Mouse (Mus musculus): ENCODE data around the gene Det1.
A peak's percentile ranks its signal among the peaks of the same experiment; 100 is the strongest.

Det1 gene

DNA sequence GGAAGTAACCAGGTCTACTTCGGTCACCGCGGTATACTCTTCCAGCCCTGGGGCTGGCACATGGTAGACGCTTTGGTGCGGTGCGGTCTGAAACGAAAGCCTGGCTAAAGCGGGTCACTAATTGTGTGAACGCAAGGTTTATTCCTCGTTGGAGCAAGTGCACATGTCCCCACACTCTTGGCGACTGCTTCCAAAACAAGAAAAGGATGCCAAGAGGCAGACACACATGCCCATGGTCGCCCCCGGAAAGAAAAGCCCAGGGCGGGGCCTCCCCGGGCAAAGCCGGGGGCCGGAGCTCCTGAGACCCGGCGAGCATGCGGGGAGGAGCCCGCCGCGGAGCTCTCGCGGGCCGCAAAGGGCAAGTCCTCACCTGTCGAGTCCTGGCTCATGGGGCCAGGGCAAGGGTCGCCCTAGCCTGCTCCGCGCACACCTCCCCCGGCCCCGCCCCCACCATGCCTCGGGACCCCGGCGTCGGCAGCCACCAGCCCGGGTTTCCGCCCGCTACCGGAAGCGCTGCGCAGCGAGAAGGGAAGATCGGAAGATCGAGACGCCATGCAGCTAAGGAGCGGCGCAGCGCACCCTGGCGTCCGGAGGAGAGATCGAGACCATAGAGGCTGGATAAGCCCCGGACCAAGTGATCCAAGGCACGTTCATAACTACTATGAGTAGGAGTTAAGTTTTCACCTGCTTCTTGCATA, at the start of gene Det1:
Det1 (minus strand) TSS at position 527 of the 698 bp plus-strand sequence.
- DNase-seq (ENCODE audit: low read depth, low spot score): peak; percentile 96

- peak; percentile 99 for DNase-seq (ENCODE audit: low read depth, low spot score)
These were observed 48.7 kb upstream of the Det1 start, which contains the start of gene Aen for GRCm38 (mm10) chr7:78895653-78896333. Aen (plus strand) TSS chr7:78895854.

- DNase-seq (ENCODE audit: low read depth, low spot score): no peak
These were observed 48.1 kb upstream of the Det1 start for GRCm38 (mm10) chr7:78895021-78895652.

DNA sequence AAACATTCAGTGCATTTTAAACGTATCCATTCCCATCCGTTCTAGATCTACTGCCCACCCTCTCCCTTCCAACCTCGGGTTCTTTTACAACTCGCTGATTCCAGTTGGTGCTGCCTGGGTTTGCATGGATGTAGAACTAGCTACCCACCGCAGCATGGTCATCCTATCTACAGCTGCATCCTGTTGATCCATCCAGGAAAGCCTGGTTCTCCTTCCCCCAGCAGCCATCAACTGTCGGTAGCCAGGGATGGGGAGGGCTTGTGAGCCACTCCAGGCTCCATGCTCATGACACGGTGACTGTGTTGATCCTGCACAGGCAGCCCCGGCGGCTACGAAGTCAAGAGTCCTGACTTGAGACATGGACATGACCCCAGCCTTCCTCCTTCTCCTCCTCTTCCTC, 46.9 kb upstream of the Det1 start:
- no peak for DNase-seq (ENCODE audit: low read depth, low spot score)

GRCm38 (mm10) chr7:78890641-78891040, 43.6 kb upstream of the Det1 start:
- peak; percentile 86 for DNase-seq (ENCODE audit: low read depth, low spot score)

DNA sequence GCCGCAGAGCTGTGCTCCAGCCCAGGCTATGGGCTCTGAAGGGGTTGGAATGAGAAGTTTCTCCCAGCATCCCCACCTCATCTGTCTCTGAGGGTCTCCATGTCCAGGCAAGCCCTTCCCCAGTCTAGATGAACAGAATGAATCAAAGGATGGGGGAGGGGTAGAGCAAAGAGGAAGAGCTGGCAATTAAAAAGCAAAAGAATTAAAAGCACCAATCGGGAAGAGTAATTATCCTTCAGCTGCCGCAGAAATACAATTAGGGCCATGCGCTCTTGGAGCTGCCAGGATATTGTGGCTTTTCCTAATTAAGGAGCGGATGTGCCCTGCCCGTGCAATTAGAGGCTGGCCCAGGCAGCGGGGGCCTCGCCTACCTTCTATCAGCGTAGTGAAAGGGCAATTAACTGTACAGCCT, 40.4 kb upstream of the Det1 start:
- DNase-seq (ENCODE audit: low read depth, low spot score): peak; percentile 36

DNA sequence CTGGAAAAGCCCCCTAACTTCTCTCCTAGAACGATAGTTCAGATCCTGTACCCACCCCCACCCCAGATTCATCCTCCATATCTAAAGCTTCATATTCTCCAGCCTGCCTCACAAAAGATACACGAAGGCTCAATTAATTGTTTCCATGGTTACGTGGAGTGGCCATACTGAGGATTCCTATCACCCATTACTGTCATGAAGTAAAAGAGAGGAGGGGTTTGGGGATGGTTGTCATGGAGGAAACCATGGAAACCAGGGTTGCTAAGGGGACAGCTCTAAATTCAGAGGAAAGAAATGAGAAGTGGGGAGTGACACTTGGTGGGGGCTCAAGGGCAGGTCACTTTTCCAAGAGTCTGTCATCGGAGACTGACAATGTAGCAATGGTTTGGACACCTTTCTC, 39.4 kb upstream of the Det1 start:
- peak; percentile 36 for DNase-seq (ENCODE audit: low read depth, low spot score)

- peak; percentile 73 for DNase-seq (ENCODE audit: low read depth, low spot score)
These were observed 38.3 kb upstream of the Det1 start for GRCm38 (mm10) chr7:78885404-78885803.

DNA sequence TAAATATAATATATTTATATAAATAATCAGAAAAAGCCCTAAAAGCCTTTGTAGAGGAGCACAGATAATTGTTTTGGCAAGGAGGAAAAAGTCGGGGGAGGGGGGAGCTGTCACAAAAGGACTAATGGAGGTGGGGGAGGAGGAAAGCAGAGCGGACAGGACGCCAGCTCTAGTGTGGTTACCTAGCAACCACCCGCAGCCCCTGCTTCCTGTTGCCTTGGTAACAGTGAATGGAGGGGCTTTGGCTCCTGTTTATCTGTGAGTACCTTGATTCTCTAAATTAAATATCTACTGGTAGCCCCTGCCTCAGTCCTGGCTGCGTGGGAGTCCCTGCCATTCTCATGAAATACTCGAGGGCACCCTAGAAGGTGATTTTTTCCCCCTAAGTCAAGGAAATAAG, 37.1 kb upstream of the Det1 start:
- DNase-seq (ENCODE audit: low read depth, low spot score): peak; percentile 72

GRCm38 (mm10) chr7:78883726-78884060, 36.6 kb upstream of the Det1 start:
- no peak for DNase-seq (ENCODE audit: low read depth, low spot score)

DNA sequence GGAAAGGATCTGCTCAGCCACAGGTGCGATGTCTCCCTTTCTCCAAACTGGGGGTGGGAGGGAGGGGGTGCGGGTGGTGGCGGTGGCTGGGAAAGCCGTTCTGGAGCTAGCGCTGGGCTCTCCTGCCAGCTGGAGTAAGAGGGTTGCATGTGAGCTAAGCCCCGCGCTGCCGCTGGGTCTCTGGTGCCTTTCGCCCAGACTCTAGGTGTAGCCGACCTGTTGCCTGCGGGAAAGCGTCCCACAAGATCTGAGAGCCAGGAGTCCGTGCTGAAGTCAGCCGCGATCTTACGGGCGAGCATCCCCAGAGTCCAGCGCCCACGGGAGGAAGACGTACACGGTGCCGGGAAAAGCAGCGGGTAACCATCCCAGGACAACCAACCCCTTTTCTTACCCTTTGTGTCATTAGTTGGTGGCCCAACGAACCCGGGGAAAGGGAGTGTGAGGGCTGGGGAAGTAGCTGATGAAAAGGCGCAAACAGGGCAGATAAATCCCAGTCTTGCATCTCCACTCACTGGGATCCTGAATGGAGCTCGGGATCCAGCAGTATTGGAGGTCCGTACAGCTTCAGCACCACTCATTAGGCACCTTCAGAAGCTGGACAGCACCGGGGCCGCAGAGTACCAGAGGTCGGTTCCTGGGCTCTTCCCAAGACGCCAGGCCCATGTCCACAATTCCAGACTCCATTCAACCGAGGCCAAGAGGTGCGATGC, 36.1 kb upstream of the Det1 start:
- DNase-seq (ENCODE audit: low read depth, low spot score): no peak

GRCm38 (mm10) chr7:78882469-78882837, 35.4 kb upstream of the Det1 start:
- DNase-seq (ENCODE audit: low read depth, low spot score): peak; percentile 60

- peak; percentile 48 for DNase-seq (ENCODE audit: low read depth, low spot score)
These were observed 34.8 kb upstream of the Det1 start for GRCm38 (mm10) chr7:78881607-78882468.

DNA sequence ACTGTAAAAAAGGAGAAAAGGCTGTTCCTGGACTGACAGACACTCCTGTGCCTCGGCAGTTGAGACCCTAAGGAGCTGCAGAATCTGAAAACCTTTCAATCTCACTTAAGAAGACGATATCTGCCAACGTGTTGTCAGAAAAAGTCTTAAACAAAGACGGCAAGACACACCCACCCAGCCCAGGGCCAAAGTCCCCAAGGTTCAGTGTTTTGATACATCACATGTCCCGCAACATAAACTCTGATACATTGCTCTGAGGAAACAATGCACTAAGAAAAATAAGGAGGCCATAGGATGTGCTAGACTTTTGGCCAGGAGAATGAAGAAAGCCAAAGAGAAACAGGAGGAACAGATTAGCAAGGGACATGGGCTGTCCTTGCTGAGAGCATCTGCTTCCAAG, 25.8 kb upstream of the Det1 start:
- no peak for DNase-seq (ENCODE audit: low read depth, low spot score)

DNA sequence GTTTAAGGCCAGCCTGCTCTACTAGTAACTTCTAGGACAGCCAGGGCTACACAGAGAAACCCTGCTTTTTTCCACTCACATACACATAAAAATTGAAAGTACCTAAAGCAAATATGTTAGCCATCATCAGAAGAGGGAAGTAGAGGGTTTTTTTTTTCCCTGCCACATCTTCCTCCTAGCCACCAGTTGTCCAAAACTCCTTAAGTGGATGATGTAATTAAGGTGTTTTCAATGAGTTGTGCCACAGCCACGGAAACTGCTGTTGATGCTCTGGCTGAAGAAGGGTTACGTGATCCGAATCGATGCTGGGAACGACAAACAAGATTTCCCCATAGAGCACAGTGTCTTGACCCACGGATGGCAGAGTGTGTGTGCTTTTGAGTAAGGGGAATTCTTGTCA, 25.3 kb upstream of the Det1 start:
- no peak for DNase-seq (ENCODE audit: low read depth, low spot score)

DNA sequence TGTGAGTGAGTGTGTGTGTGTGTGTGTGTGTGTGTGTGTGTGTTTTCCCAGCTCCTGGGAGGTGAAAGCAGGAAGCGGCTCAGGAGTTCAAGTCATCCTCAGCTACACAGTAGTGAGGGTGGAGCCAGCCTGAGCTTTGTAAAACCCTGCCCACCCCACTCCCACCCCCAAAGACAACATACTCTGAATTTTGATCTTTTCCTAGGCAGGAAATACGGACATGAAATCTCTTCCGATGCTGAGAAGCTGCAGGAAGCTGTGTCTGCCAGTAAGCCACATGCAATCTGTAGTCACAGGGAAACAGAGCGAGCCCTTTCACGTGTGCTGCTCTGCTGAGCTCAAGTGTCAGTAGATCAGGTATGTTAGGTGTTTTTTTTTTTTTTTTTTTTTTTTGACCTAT, 21.7 kb upstream of the Det1 start:
- no peak for DNase-seq (ENCODE audit: low read depth, low spot score)

DNA sequence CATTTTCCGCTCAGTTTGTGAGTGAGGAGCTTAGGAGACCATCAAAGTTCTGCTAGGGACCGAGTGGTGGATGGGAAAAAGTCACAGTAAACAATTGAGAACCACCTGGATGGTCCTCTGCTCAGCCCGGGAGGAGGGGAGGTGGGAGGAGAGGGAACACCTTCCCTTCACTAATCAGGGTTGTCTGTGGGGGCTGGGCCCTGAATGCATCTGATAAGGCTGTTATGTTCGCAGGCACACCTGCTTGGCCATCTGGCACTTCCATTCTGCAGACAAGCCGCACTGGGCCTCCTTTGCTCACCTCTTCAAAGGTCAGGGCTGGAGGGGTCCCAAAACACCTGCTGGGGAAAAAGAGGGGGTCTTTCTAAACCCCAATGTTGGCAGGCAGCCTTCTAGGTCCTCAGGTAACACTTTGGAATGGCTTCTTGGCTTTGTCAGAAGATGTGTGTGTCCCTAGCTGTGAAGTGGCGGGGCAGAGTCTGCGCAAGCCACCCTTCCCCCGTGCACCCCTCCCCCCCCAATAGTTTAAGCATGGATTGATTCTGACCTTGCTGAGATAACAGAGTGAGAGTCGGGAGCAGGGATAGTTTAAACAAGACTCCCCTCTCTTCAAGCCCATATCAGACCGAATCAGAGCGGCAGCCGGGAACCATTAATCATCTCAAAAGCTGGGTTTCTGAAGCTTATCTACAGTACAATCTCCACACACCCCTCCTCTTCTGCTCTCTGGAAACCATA, 18.3 kb upstream of the Det1 start:
- DNase-seq (ENCODE audit: low read depth, low spot score): no peak

DNA sequence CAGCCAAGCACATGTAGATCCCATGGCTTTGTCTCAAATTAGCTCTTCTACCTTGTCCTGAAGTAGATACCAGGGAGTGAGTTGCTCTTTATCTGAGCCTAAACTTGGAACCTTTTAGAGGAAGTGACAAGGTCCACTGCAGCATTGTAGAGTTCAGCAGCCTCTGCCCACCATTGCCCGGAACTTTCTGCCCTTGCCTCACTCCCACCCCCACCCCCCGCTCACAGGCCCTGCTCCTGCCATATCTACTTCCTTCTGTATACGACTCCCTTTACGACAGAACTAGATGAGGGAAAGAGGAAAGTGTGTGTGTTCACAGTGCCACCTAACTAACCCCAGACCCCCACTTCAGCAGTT, 17.4 kb upstream of the Det1 start:
- DNase-seq (ENCODE audit: low read depth, low spot score): no peak

GRCm38 (mm10) chr7:78863796-78864445, 16.9 kb upstream of the Det1 start:
- DNase-seq (ENCODE audit: low read depth, low spot score): no peak

DNA sequence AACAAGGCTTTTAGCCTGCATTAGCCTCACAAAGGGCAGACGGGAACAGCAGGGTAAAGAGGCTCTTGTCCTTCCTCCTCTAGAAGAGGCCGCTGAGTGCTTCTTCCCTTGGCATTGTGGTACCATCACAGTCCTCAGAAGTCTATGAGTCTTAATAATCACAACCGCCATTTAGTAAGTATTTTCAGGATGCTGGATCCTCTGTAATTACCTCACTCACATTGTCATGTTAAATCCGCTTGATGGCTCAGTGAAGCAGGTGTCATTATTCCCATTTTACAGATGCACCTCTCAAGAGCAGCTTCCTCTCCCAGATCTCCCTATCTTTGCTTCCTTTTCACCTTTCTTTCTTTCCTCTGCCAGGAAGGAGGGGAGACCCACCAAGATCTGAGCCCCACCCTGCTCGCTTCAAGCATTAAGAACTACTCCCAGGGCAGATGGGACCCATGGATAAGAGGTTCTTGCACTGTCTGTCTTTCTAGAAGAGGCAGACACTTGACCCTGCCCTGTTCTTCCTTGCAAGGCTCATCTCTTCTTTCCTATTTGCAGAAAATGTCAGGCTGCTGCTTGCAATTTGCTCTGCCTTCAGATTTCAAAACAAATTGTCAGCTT, 8.1 kb upstream of the Det1 start:
- no peak for DNase-seq (ENCODE audit: low read depth, low spot score)
